Mouse (Mus musculus) heart, postnatal 4 days (tissue): ENCODE data around the gene Olfr716. TPM values are rescaled to one million over a fixed set of nuclear protein-coding genes. Genes with fewer than 3 reads are reported as not detected.
"Not testable (repeated sequence)": the region's sequence is repeated elsewhere in the genome, so short reads cannot be mapped to it uniquely, and the experiment has no call there.

Experiments used
- DNase-seq: peaks from one replicate; pipeline ENCODE4 v3.0.0; 2021
- total RNA-seq, 2 experiments: library from RNA; stranded (reverse); gene quantifications; 2 replicates each; pipeline ENCODE4 v1.2.3; 2021

The Olfr716 gene
- not detected for total RNA-seq

- not testable (repeated sequence) for DNase-seq
Measured at GRCm38 (mm10) chr7:107138027-107138426, at the start of gene Olfr716. Gene Olfr716, plus strand, starts transcription at chr7:107138327.

- DNase-seq = no peak
Measured at GRCm38 (mm10) chr7:107092920-107093319, 45.2 kb upstream of the Olfr716 start, which contains the start of gene Olfr17. Gene Olfr17, plus strand, starts transcription at chr7:107093220.

GRCm38 (mm10) chr7:107110269-107110668 lies 27.9 kb upstream of the Olfr716 start, which contains the start of gene Olfr715b:
Gene Olfr715b, minus strand, starts transcription at chr7:107110369.
- DNase-seq = not testable (repeated sequence)

- not testable (repeated sequence) for DNase-seq
Measured at GRCm38 (mm10) chr7:107130983-107131382, 7.1 kb upstream of the Olfr716 start, which contains the start of gene Olfr715. Gene Olfr715, minus strand, starts transcription at chr7:107131083.

GRCm38 (mm10) chr7:107166690-107167089 lies 28.6 kb downstream of the Olfr716 start, which contains the start of gene Nlrp14:
Gene Nlrp14, plus strand, starts transcription at chr7:107166990.
- DNase-seq = no peak

GRCm38 (mm10) chr7:107180406-107180805 lies 42.3 kb downstream of the Olfr716 start:
- no peak for DNase-seq

Other genes with a start within 250 kb of the Olfr716 start
- gene Olfr707, start 237.1 kb upstream of the Olfr716 start, total RNA-seq = not detected
- gene Olfr1532-ps1, start 230.3 kb upstream of the Olfr716 start, total RNA-seq = not detected
- under 1 TPM in 1 of 2 experiments, not detected in 1; 0.07 TPM for gene Olfr709-ps1, start 206.1 kb upstream of the Olfr716 start, total RNA-seq
- not detected for gene Olfr710, start 190.0 kb upstream of the Olfr716 start, total RNA-seq
- not detected for gene Olfr6, start 174.4 kb upstream of the Olfr716 start, total RNA-seq
- gene Olfr711, start 162.9 kb upstream of the Olfr716 start, total RNA-seq = not detected
- not detected for gene Olfr2, start 132.3 kb upstream of the Olfr716 start, total RNA-seq
- gene Olfr713, start 107.2 kb upstream of the Olfr716 start, total RNA-seq = not detected
- gene Olfr714, start 67.3 kb upstream of the Olfr716 start, total RNA-seq = not detected
- not detected for gene Olfr17, start 45.1 kb upstream of the Olfr716 start, total RNA-seq
- not detected for gene Olfr715b, start 28.0 kb upstream of the Olfr716 start, total RNA-seq
- not detected for gene Olfr715, start 7.2 kb upstream of the Olfr716 start, total RNA-seq
- not detected for gene Nlrp14, start 28.7 kb downstream of the Olfr716 start, total RNA-seq
- not detected for gene Rbmxl2, start 71.1 kb downstream of the Olfr716 start, total RNA-seq
- under 1 TPM; 0.33 to 0.38 TPM for gene Syt9, start 232.4 kb downstream of the Olfr716 start, total RNA-seq